Mouse (Mus musculus): ENCODE data around the gene Adra1b.

Gene Adra1b

DNA sequence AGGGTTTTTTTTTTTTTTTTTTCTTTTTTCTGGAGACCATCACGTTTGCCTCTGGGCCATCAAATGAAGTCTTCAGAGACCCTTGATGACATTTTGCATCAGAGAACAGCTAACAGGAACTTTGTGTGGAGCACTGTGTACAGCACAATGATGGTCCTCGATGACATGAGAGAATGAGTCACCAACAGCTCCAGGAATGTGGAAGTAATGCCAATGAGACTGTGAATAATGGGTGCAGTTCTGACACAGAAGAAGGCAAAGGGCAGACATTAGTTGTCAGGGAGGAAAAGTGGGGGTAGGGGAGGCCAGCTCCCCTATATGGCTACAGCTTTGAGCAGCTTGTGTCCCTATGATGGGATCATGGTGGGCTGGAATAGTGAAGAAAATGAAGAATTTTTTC, 5.7 kb downstream of the Adra1b start:
- no peak for DNase-seq (ENCODE audit: low spot score)

DNA sequence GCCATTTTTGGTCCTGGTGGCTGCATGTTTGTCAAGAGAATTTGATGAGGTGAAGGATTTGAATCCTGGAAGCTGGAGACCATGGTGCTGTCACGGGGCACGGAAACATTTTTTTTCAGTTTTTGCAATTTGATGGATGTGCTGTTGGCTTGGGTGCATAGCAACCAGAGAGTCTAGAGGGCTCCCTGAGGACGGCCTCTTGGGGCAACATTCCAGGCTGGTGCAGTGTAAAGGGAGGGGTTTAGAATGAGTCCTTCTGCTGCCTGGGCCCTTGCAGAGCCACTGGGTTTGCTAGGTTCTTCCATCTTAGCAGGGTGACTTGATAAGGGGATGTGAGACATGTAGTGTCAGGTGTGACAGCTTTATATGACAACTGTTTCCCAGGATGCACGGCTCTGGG, 8.5 kb downstream of the Adra1b start:
- DNase-seq (ENCODE audit: low spot score): no peak

DNA sequence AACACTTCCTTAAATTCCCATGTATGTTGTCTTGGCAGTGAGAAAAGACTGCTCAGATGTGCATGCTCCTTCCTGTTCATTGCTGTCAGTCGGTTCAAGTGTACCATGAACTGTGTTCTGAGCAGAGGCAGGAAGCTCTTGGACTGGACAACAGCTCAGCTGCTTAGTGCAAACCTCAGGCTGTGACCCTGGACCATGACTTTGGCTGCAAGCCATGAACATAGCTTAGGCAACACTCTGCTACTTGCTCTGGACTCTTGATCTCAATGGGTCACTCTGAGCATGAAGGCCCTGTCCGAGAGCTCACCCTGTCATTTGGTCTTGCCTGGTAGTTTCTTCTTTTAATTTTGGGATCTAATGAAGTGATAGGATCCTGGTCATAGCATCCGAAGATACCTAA, 9.6 kb downstream of the Adra1b start:
- DNase-seq (ENCODE audit: low spot score): no peak

DNA sequence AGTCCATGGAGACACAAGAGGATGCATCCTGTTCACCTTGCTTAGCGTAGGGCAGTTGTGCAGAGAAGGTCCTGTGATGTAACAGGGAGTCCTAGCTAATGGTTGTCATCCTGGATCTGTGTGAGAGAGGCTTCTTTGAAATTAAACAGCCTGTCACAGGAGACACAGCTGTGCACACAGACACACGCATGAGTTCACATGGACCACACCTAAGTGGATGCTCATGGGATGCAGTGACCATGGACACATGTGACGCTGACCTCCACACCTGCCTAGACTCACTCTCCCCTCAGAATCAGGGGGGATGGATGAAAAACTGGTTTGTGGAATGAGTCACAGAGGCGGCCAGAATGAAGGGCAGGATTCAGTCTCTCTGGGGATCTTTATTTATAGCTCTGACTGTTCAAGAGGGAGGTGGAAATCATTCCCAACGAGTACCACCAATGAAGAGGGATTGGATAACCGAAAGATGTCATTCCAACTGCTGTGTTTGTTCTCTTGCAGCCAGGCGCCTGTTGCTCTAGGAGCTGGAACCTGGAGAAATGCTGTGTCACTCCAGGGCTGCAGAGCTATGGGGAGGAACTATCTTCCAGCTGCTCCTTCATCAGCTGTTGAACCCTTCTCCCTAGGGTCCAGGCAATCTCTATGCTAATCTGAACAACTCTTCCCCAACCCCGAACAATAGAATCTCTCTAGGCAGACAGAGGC, 11.6 kb downstream of the Adra1b start:
- DNase-seq (ENCODE audit: low spot score): no peak

DNA sequence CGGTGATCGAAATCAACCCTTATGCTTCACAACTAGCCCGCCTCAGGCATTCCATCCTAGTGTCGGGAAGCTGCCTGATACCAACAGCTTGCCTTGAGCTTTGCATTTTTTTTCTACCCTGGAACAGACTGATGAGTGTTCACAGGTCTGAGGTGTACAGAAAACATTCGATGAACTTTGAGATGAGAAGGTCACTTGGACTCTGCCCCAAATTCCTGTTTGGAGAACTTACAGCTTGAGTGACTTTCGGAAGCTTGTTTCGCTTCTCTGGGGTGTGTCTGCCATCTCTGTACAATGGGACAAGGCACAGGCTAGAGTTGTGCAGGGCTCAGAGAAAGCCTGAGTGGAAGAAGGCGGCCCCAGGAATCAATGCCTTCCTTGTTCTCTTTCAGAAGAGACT, 12.3 kb downstream of the Adra1b start:
- no peak for DNase-seq (ENCODE audit: low spot score)

DNA sequence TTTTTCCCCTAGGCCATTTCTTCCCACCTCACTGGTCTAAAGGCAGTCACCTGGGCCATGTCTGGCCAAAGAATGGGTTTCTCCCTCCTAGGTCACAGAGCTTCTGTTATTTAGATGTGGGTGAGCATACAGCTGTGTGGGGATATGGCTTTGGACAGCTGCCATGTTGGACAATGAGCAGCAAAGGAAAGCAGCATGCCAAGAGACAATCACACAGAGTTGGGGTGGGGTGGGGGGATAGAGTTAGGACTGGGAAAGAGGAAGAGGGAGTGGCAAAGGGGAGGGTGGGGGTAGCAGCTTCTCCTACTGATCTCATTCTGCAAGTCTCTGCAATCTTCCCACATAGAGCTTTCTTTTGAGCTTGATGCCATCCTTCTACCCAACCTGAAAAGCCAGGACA, 13.4 kb downstream of the Adra1b start:
- DNase-seq (ENCODE audit: low spot score): no peak

DNA sequence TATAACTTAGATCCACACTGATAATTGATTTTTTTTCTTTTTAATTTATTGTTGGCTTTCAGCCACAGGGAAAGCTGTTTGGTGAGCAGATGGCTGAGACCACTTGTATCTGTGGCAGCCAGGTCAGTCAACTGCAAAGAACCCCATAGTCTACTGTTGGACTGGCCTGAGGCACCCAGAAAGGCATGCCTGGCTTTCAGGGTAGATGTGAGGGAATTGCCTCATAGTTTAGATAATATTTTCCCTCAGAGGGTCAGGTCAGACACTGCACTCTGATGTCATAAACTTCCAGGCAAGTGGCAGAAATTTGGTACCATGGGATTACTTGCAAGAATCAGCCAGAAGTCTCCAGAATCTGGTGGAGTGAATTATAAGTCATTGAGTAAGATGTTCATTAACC, 16.5 kb downstream of the Adra1b start:
- DNase-seq (ENCODE audit: low spot score): no peak

DNA sequence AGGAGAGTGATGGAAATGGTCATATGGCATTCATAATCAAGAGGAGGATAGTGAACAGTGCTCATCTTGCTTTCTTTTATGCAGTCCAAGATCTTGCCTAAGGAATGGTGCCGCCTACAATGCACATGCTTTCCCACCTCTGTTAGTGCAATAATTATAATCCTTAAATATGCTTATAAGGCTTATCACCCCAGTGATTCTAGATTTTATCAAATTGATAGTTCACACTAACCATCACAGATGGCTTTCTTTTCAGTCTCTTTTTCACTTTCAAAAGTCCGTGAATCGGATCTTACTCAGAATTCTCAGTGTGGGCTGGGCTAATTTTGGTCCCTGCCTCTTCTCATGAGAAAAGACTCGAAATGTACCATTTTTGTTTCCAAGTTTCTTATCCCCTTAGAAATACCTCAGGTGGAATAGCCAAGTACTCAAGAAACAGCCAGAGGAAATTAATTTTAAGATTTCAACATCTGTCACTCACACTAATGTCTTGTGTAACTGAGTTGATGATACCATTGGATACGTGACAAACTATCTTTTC, 17.3 kb downstream of the Adra1b start:
- no peak for DNase-seq (ENCODE audit: low spot score)

DNA sequence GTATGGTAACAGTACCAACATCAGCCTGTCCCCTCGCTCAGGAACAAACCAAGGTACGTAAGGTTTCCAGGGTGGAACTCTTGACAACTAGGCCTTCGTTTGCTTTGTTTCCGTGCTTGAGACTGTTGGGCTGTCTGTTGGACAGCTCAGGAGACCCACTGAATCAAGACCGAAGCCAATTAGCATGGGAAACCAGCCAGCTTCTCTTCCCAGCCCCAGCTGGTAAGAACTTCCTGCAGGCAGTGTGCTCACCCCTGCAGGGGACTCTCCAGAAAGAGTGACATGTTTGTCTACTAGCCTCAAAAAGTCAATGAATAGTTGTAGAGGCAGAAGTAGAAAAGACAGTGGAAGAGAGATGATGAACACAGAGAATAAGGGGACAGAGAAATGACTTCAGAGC, 23.8 kb downstream of the Adra1b start:
- no peak for DNase-seq (ENCODE audit: low spot score)

DNA sequence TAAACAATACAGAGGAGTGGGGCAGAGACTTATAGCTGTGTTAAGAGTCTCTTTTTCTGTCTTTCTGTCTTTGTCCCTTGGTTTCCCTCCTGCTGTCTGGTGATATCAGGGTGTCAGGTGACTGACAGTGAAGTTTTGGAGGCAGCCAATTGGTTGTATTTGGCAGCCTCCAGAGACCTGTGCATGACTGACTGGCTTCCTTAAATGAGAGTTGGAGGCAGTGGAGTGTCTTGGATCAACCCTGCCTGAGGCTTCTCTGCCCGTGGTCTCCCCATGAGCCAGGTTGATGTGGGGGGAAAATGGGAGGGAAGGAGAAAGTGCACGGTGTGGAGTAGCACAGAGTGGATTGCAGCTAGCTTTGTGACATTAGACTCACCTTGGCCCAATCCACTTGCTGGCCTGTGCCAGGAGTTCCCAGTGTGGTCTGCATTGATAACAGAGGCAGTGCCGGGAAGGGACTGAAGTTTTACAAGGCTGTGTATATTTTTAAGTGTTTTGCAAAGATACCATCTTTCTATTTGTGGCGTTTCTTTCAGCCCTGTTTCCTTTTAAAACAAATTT, 33.2 kb downstream of the Adra1b start:
- DNase-seq (ENCODE audit: low spot score): no peak

DNA sequence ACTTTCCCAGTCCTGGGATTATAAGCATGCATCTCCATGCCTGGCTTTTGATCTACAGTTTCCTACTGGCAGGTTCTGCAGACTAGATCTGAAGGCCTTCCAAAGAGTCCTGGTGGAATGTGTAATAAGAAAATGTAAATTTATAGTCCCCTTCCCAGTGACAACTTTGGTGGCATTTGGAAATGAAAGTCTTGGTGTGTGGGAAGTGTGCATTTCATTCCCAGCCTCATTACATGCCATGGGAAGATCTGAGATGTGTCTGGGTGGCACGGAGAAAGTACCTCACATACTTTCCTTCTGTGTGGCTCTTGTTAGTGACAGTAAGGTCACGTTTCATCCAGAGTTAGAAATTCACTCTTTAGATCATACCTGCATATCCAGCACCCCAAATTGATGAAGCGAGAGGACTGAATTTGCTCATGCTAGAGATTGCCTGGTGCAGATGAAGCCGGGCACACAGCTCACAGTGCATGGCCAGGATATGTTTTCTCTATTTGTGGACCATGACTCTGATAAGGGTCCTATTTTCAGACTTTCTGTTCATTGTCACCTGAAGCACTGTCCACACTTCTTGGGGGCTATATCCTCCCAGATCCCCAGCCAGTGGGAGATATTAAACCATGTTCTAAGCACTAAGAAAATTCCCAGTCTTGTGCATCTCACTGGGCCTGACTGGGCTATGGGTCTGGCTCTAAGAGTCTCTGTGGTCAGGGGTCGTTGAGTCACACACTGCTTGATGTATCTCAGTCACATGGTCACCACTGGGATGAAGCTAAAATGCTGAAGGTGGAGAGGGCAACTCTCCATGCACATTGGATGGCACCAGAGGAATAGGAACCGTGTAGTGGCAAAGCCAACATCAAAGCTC, 35.5 kb downstream of the Adra1b start:
- no peak for DNase-seq (ENCODE audit: low spot score)

DNA sequence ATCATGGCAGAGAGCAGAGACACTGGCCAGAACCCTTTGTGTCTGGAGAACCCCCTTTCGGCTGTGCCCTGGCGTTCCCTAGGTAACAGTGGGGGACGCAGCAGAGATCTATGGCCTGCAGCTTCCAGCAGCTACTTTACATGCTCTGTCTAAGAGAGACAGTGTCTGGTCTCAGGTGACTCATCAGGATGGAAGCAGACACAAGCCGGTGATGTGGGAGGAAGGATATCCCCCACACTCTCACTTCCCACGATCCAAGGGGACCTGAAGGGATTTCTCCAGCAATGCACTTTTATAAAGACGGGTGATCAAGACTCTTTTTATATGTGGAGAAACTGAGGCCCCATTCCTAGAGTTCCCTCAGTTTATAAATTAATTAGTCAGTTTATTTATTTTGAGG, 48.0 kb downstream of the Adra1b start:
- no peak for DNase-seq (ENCODE audit: low spot score)

DNA sequence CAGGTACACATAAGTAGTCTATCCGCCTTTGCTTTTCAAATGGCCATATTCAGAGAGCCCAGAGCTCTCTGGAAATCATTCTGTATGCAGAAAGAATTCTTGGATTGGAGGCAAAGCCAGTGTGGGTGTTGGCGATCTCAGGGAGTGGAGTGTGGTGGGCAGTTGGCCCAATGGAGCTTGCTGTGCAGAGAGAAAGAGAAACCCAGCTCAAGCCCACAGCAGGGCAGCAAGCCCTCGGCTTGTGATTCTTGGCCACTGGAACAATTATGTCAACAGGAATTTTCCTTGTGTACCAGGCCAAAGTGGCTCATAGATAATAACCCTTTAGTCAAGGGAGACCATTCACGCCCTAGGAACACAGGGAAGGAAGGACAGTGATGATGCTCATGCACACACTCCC, 53.0 kb downstream of the Adra1b start:
- no peak for DNase-seq (ENCODE audit: low spot score)

DNA sequence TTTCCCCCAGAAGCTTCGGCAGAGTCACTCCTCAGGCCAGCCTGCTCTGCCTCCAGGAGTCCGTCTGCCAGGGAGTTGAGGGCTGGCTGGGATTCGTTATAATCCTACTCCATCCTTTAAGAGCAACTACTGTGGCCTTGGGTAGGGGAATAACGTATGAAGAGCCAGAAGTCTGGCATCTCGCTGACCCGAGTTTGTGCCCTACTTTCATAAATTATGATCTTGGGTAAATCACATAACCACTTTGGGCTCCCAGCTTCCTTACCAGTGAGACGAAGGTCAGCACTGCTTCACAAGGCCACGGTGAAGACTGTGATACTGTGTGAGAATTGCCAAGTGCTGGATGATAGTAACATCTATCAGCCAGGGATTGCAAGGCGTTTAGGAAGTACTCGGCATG, 59.4 kb downstream of the Adra1b start:
- DNase-seq (ENCODE audit: low spot score): no peak

DNA sequence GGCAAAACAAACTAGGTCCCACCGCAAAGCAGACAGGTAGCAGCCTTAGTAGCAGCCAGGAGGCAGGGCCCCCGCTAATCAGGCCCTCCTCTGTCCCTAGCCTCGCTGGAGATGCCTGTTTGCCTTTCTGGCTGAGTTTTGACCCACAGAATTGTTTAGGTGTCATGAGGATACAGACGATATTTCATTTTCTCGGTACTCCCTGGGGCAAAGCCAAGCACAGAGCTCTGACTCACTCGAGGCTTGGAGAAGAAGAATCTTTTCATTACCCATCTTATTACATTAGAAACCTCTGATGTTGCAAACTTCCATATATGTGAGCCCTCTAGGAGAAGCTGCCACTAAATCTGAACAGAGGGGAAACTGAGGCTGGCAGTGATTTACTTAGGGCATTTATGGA, 60.5 kb downstream of the Adra1b start:
- DNase-seq (ENCODE audit: low spot score): no peak

DNA sequence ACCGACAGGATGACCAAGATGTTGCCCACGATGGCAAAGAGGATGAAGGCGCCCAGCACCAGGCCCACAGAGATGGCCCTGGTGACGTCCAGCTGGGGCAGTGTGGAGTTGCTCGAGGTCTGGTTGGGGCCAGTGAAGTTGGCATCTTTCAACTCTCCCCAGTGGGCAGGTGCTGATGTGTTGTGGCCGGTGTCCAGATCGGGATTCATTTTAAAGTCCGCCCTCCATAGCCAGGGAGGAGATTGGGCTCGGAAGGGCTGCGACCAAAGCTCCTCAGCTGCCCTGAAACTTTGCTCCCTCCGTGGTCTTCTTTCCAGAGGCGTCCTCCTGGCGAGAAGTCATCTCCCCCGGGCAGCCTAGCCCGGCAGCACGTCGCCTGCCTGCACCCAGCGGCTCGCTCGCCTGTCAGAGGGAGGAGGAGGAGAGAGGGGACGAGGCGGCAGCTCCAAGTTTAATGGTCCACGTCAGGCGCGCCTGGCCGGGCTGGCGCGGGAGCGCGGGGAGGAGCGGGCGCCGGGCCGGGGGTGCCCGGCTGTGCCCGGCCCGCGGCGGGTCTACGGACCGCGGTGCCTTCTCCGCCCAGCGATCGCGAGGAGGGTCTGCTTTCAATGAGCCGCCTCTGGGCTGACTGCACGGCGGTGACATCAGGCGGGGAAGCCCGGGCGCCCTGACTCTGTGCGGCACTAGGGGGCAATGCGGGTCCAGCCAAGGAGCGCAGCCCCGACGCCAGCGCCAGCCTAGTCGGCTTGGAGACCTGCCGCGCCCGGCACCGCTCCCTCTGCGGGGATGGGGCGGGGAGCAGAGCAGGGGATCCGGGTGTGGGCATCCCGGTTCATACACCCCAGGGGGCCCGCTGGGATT, 64.9 kb downstream of the Adra1b start:
- peak; percentile 43 for DNase-seq (ENCODE audit: low spot score)

DNA sequence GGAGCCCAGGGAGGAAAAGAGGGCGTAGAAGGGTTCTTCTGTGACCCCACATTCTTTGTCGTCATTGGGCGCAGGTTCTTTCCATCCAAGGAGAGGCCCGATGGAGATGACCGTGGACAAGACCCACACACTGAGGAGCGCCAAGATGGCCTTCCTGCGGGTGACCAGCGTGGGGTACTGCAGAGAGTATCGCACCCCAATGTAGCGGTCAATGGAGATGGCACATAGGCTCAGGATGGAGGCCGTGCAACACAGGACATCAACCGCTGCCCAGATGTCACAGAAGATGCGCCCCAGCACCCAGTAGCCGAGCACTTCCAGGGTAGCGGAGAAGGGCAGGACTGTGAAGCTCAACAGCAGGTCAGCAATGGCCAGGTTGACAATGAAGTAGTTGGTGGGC, 65.6 kb downstream of the Adra1b start:
- no peak for DNase-seq (ENCODE audit: low spot score)

DNA sequence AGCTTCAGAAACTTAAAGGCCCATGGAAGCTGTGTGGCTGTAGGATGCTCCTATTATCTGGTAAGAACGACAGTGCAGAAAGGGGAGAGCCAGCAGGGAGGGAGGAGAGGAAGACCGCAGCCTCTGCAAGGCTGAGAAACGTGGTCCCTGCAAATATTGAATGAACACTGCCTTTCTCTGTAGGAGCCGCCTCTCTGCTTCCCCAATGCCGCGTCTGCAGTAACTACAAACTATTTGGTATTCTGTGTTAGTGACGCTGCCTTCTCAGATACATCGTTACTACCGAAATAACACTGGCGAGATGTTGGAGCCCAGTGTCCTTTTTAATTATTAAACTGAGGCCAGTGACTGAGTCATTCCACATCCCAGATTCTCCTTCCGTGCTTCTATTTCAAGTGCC, 66.5 kb downstream of the Adra1b start:
- no peak for DNase-seq (ENCODE audit: low spot score)

DNA sequence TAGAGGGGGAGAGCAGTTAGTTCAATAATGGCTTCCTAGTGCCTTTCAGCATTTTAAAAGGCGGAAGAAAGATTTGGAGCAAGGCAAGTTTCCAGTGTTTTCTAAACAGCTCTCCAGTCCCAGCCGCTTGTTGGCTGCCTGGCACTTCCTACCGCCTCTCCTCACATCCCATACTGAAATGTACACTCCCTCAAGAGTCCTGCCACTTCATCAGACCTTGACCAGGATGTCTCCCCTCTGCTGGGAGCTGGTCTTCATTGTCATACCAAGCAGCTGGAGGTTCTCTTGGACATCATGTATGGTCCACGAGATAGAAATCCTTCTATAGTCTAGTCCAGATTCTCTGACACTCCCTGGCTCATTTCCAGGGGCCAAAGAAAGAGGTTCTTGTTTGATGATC, 69.5 kb downstream of the Adra1b start:
- DNase-seq (ENCODE audit: low spot score): no peak

DNA sequence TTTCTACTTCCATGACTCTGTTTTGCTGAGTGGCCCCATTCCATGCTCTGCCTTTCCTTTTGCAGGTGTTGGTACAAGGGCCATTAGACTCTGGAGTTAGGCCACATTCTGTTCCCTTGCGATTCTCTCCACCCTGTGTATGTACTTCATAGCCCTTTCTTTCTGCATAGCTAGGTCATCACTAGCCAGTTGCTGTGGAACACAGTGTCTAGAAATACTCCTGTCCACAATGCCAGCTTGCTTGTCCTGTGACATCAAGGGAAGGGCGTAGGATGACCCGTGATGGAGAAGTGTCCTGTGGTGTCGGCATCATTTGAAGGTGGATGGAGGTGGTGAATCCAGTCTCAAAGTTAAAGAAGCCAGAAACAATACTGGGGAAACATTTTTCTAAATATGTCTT, 74.2 kb downstream of the Adra1b start:
- DNase-seq (ENCODE audit: low spot score): no peak

DNA sequence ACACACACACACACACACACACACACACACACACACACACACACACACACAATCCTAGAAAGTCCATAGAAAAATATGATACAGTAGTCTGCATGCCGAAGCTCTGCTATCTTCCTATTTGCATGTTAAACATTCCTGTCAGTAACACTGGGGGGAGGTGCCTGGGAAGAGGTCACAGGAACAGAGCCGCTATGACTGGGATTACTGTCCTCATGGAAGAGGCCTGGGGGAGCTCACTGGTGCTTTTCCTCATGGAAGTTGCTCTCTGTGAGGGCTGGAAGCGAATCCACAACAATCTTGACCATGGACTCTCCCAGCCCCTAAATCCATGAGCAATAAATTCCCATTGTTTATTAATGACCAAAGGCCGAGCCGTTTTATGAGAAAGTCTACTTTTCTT, 77.7 kb downstream of the Adra1b start:
- DNase-seq (ENCODE audit: low spot score): no peak

Data from testis, postnatal 14 days (tissue).